Mouse (Mus musculus): ENCODE data around the gene Ppp4c. TPM values are rescaled to one million over a fixed set of nuclear protein-coding genes. Genes with fewer than 3 reads are reported as not detected.
A peak's percentile ranks its signal among the peaks of the same experiment; 100 is the strongest.

Ppp4c gene
- total and polyA plus RNA-seq, 2 experiments from 2014 or later, result 114 to 161 TPM

- no peak for TF ChIP-seq CTCF (IDR thresholded peaks at IDR 0.05; ENCODE audit: low read depth)
- 94% methylated on average over 9 of the region's 9 CpGs for WGBS
- Histone ChIP-seq H3K27me3 (ENCODE audit: insufficient read depth, low read length) (no peaks in the 10 kb centered on the region), H3K4me1 (ENCODE audit: insufficient read depth) (peaks cover 19% of the 10 kb centered on the region), H3K4me3 (ENCODE audit: low read depth, low read length) (no peak overlapping the region), H3K27ac (ENCODE audit: low read depth, low read length) (no peak overlapping the region), H3K9ac (no peak overlapping the region), H3K36me3 (ENCODE audit: insufficient read depth) (peaks cover 65% of the 10 kb centered on the region), H3K4me2 (ENCODE audit: low read depth) (no peak overlapping the region), H3K9me3 (ENCODE audit: low read length) (no peaks in the 10 kb centered on the region)
- ATAC-seq, result no peak
- DNase-seq, result no peak
Observed at GRCm38 (mm10) chr7:126765540-126765939, 26.8 kb downstream of the Ppp4c start.

- Histone ChIP-seq H3K9me3 (ENCODE audit: low read length) (no peaks in the 10 kb centered on the region), H3K4me1 (ENCODE audit: insufficient read depth) (peaks cover 23% of the 10 kb centered on the region), H3K36me3 (ENCODE audit: insufficient read depth) (peaks cover 45% of the 10 kb centered on the region), H3K4me2 (ENCODE audit: low read depth) (peak overlapping the region; percentile 62), H3K27ac (ENCODE audit: low read depth, low read length) (peak overlapping the region; percentile 65), H3K9ac (peak overlapping the region; percentile 44), H3K27me3 (ENCODE audit: insufficient read depth, low read length) (no peaks in the 10 kb centered on the region), H3K4me3 (ENCODE audit: low read depth, low read length) (peak overlapping the region; percentile 21)
- DNase-seq (peak; percentile 72), ATAC-seq (no peak; the same call in 1 of the 2 replicates)
- no peak for TF ChIP-seq CTCF (IDR thresholded peaks at IDR 0.05; ENCODE audit: low read depth)
- 46% methylated on average over 17 of the region's 17 CpGs for WGBS
Observed at GRCm38 (mm10) chr7:126762471-126763008, 29.8 kb downstream of the Ppp4c start.

- Histone ChIP-seq H3K4me1 (ENCODE audit: insufficient read depth) (peaks cover 23% of the 10 kb centered on the region), H3K4me3 (ENCODE audit: low read depth, low read length) (no peak overlapping the region), H3K27ac (ENCODE audit: low read depth, low read length) (peak overlapping the region; percentile 50; the same call in 1 of the 2 replicates), H3K27me3 (ENCODE audit: insufficient read depth, low read length) (no peaks in the 10 kb centered on the region), H3K9ac (no peak overlapping the region), H3K4me2 (ENCODE audit: low read depth) (peak overlapping the region; percentile 62), H3K9me3 (ENCODE audit: low read length) (no peaks in the 10 kb centered on the region), H3K36me3 (ENCODE audit: insufficient read depth) (peaks cover 36% of the 10 kb centered on the region)
- DNase-seq (no peak), ATAC-seq (no peak)
- 72% methylated on average over 6 of the region's 6 CpGs for WGBS
- no peak for TF ChIP-seq CTCF (IDR thresholded peaks at IDR 0.05; ENCODE audit: low read depth)
Observed at GRCm38 (mm10) chr7:126761529-126762067, 30.7 kb downstream of the Ppp4c start.

GRCm38 (mm10) chr7:126760956-126761355 lies 31.3 kb downstream of the Ppp4c start:
- H3K4me1 ChIP-seq (ENCODE audit: insufficient read depth), result peaks cover 23% of the 10 kb centered on the region
- peaks cover 29% of the 10 kb centered on the region for H3K36me3 ChIP-seq (ENCODE audit: insufficient read depth)
- no peak overlapping the region for H3K9ac ChIP-seq
- peak overlapping the region; percentile 62 for H3K4me2 ChIP-seq (ENCODE audit: low read depth)
- no peak for TF ChIP-seq CTCF (IDR thresholded peaks at IDR 0.05; ENCODE audit: low read depth)
- no peaks in the 10 kb centered on the region for H3K27me3 ChIP-seq (ENCODE audit: insufficient read depth, low read length)
- H3K4me3 ChIP-seq (ENCODE audit: low read depth, low read length), result peak overlapping the region; percentile 82
- H3K9me3 ChIP-seq (ENCODE audit: low read length), result no peaks in the 10 kb centered on the region
- 56% methylated on average over 4 of the region's 4 CpGs for WGBS
- DNase-seq (no peak), ATAC-seq (no peak)
- peak overlapping the region; percentile 50; the same call in 1 of the 2 replicates for H3K27ac ChIP-seq (ENCODE audit: low read depth, low read length)

GRCm38 (mm10) chr7:126760391-126760802 lies 31.9 kb downstream of the Ppp4c start:
- Histone ChIP-seq H3K4me2 (ENCODE audit: low read depth) (peak overlapping the region; percentile 62), H3K27ac (ENCODE audit: low read depth, low read length) (peak overlapping the region; percentile 82), H3K4me1 (ENCODE audit: insufficient read depth) (peaks cover 23% of the 10 kb centered on the region), H3K27me3 (ENCODE audit: insufficient read depth, low read length) (no peaks in the 10 kb centered on the region), H3K9ac (peak overlapping the region; percentile 76), H3K9me3 (ENCODE audit: low read length) (no peaks in the 10 kb centered on the region), H3K36me3 (ENCODE audit: insufficient read depth) (peaks cover 25% of the 10 kb centered on the region), H3K4me3 (ENCODE audit: low read depth, low read length) (peak overlapping the region; percentile 82)
- peak; percentile 44 for DNase-seq
- TF ChIP-seq CTCF (IDR thresholded peaks at IDR 0.05; ENCODE audit: low read depth), result no peak
- peak; percentile 4 for ATAC-seq
- 13% methylated on average over 3 of the region's 3 CpGs for WGBS

- ATAC-seq (peak; percentile 37), DNase-seq (no peak)
- no peaks in the 10 kb centered on the region for H3K27me3 ChIP-seq (ENCODE audit: insufficient read depth, low read length)
- H3K4me1 ChIP-seq (ENCODE audit: insufficient read depth), result peaks cover 23% of the 10 kb centered on the region
- peaks cover 19% of the 10 kb centered on the region for H3K36me3 ChIP-seq (ENCODE audit: insufficient read depth)
- peak overlapping the region; percentile 82 for H3K4me3 ChIP-seq (ENCODE audit: low read depth, low read length)
- H3K9ac ChIP-seq, result peak overlapping the region; percentile 76
- H3K4me2 ChIP-seq (ENCODE audit: low read depth), result peak overlapping the region; percentile 62
- TF ChIP-seq CTCF (IDR thresholded peaks at IDR 0.05; ENCODE audit: low read depth), result no peak
- peak overlapping the region; percentile 82 for H3K27ac ChIP-seq (ENCODE audit: low read depth, low read length)
- H3K9me3 ChIP-seq (ENCODE audit: low read length), result no peaks in the 10 kb centered on the region
- under 1% methylated on average over 23 of the region's 24 CpGs for WGBS
Observed at GRCm38 (mm10) chr7:126759672-126760390, 32.5 kb downstream of the Ppp4c start.

All from forebrain, postnatal 0 days (tissue).